Mouse (Mus musculus): ENCODE measurements around the gene Arhgap28. TPM values are rescaled to one million over a fixed set of nuclear protein-coding genes. Genes with fewer than 3 reads are reported as not detected.

Arhgap28 gene
- polyA plus RNA-seq (2014; fragmentation: Nextera tagmentation; extraction: Ambion mirVana): 3.7 and 8.4 TPM in 2 replicates

DNA sequence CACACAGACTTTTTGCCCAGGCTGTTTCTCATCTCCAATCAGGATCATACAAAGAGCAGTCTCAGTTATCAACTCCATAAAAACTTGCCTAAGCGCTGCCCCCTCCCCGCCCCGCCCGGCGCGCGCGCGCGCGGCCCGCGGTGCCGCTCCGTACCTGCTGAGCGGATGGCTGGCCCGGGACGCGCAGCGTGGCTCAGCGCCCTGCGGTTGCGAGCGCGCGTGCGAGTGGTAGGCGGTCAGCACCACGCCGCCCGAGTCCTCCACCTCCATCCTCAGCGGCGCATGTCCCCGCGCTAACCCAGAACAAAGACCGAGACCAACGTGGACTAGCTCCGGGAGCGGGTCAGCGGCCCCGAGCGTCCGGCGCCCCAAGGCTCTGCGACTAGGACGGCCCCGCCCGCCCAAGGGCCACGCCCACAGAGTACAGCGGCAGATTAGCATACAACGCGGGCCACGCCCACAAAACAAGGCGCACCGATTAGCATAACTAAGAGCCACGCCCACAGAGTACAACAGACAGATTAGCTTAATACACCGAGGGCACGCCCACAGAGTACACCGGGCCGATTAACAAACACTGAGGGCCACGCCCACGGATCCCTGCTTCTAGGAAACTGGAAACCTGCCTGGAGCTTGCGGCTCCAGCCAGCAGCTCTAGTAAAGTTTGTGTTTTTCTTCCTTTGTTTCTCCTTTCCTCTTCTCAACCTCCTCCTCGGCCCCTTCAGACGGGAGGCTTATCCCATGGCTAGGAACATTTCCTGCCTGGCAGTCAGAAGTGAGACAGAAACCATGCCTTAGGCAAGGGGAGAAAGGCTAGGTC, at the start of gene Arhgap28:
Gene Arhgap28, minus strand, starts transcription at position 380 of the 820 bp plus-strand sequence.
- DNase-seq (peak; percentile 92), ATAC-seq (ENCODE audit: low FRiP score, low TSS enrichment) (peak; percentile 91)
- H3K27me3 ChIP-seq (ENCODE audit: control insufficient read depth, insufficient read depth, low read length): no peaks in the 10 kb centered on the region
- peaks cover 9% of the 10 kb centered on the region; the same call in 1 of the 2 replicates for H3K4me1 ChIP-seq (ENCODE audit: control insufficient read depth, insufficient read depth, low read length)
- H3K27ac ChIP-seq (replicated peaks; ENCODE audit: low read depth, low read length): peak within 1 kb of the TSS; percentile 57
- no peaks in the 10 kb centered on the region for H3K9me3 ChIP-seq (ENCODE audit: control insufficient read depth, low read length)
- WGBS: under 1% methylated on average over 63 of the region's 65 CpGs
- peak within 1 kb of the TSS; percentile 53 for H3K9ac ChIP-seq (replicated peaks; ENCODE audit: low read length)
- H3K4me3 ChIP-seq (replicated peaks; ENCODE audit: low read depth, low read length): peak within 1 kb of the TSS; percentile 67
- no peaks in the 10 kb centered on the region for H3K36me3 ChIP-seq (ENCODE audit: control insufficient read depth, insufficient read depth, low read length)
- peak within 1 kb of the TSS; percentile 84 for H3K4me2 ChIP-seq (ENCODE audit: low read length)

DNA sequence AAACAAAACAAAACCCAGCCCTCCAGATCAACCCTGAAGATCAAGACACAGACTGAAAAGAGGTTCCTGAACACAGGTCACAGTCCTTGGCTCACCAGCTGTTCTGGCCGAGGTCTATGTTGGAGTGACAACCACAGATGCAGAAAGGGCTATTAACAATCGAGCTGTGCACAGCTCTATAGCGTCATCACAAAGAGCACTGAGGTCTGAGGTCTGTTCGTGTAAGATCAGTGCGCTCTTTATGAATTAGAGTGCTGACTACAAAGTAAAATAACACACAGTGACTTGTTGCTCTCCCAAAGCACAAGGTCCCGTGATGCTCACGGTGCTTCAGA, 42.4 kb upstream of the Arhgap28 start:
- no peaks in the 10 kb centered on the region for H3K27me3 ChIP-seq (ENCODE audit: control insufficient read depth, insufficient read depth, low read length)
- H3K9me3 ChIP-seq (ENCODE audit: control insufficient read depth, low read length): no peaks in the 10 kb centered on the region
- no peak overlapping the region for H3K27ac ChIP-seq (replicated peaks; ENCODE audit: low read depth, low read length)
- no peak overlapping the region for H3K4me2 ChIP-seq (ENCODE audit: low read length)
- no peak for ATAC-seq (ENCODE audit: low FRiP score, low TSS enrichment)
- H3K4me1 ChIP-seq (ENCODE audit: control insufficient read depth, insufficient read depth, low read length): no peaks in the 10 kb centered on the region
- no peaks in the 10 kb centered on the region for H3K36me3 ChIP-seq (ENCODE audit: control insufficient read depth, insufficient read depth, low read length)
- DNase-seq: no peak
- H3K4me3 ChIP-seq (replicated peaks; ENCODE audit: low read depth, low read length): no peak overlapping the region
- no peak overlapping the region for H3K9ac ChIP-seq (replicated peaks; ENCODE audit: low read length)
- WGBS: 82% methylated on average over 7 of the region's 7 CpGs

DNA sequence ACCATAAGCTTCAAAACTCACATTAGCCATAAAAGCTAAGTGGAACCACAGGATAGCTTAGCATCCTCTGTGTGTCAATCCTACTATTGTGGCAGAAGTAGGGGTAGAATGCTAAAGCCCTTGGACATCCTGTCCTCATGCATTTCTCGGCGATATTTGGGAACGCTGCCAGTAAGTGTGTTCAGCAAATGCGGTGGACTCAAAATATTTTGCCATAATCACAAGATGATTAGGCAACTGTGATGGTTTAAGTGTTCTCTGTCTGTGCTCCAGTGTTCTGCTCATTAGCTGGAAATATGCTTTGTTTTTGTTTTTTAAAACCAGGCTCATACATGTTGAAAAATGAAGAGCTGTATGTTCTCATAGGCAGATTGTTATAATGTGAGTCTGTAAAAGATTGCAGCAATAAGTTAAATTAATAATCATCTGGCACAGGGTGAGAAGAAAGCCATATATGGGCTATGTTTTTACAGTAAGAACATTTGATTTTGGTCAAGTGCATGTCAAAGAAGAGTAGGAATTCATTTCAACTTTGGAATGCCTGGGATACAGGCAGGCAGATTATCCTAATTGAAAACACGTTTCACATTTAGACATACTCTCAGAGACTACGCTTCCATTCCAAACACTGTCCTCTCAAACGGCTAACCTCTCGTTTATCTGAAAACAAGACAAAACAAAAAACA, 41.9 kb upstream of the Arhgap28 start:
- DNase-seq (no peak), ATAC-seq (ENCODE audit: low FRiP score, low TSS enrichment) (no peak)
- Histone ChIP-seq H3K9ac (replicated peaks; ENCODE audit: low read length) (no peak overlapping the region), H3K27ac (replicated peaks; ENCODE audit: low read depth, low read length) (no peak overlapping the region), H3K27me3 (ENCODE audit: control insufficient read depth, insufficient read depth, low read length) (no peaks in the 10 kb centered on the region), H3K4me2 (ENCODE audit: low read length) (no peak overlapping the region), H3K4me1 (ENCODE audit: control insufficient read depth, insufficient read depth, low read length) (no peaks in the 10 kb centered on the region), H3K9me3 (ENCODE audit: control insufficient read depth, low read length) (no peaks in the 10 kb centered on the region), H3K4me3 (replicated peaks; ENCODE audit: low read depth, low read length) (no peak overlapping the region), H3K36me3 (ENCODE audit: control insufficient read depth, insufficient read depth, low read length) (no peaks in the 10 kb centered on the region)
- WGBS: 85% methylated on average over 8 of the region's 8 CpGs

DNA sequence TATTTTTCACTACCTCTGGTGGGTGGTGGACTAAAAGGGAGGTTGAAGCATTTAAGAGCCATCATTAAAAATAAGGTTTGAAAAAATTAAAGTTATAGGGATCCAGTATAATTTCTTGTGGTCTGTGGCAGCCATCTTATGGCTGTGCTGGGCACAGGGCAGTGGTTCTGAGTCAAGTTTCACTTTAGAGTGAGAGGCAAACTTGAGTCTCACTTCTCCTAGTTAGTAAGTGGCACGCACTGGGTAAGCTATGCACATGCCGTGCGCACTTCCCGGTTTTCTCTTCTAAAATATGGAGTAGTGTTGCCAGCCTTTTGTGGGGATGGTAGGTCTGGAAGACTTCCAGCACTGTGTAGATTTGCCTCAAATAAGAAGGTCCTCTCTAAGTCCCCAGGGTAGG, 38.5 kb upstream of the Arhgap28 start:
- Histone ChIP-seq H3K4me3 (replicated peaks; ENCODE audit: low read depth, low read length) (no peak overlapping the region), H3K9ac (replicated peaks; ENCODE audit: low read length) (no peak overlapping the region), H3K4me2 (ENCODE audit: low read length) (no peak overlapping the region), H3K27ac (replicated peaks; ENCODE audit: low read depth, low read length) (no peak overlapping the region), H3K36me3 (ENCODE audit: control insufficient read depth, insufficient read depth, low read length) (no peaks in the 10 kb centered on the region), H3K9me3 (ENCODE audit: control insufficient read depth, low read length) (no peaks in the 10 kb centered on the region), H3K27me3 (ENCODE audit: control insufficient read depth, insufficient read depth, low read length) (no peaks in the 10 kb centered on the region), H3K4me1 (ENCODE audit: control insufficient read depth, insufficient read depth, low read length) (no peaks in the 10 kb centered on the region)
- no peak for ATAC-seq (ENCODE audit: low FRiP score, low TSS enrichment)
- no peak for DNase-seq
- WGBS: 98% methylated on average over 4 of the region's 4 CpGs

DNA sequence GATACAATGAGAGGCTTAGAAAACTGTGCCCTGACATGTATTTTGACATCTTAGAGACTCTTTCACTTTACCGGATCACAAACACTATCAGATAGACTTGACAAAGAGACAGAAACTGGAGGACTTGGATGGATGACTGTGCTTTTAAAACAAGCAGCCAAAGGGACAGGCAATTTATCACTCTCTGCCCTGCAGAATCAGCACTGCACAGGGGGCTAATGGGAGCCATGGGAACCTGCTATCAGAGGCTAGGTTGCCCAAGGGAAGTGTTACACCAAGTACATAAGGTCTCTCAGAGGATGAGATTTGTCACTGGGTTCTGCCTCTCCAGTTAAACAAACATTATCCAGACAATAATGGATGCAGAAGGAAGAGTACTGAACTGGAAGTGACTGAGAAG, 33.1 kb upstream of the Arhgap28 start:
- Histone ChIP-seq H3K27ac (replicated peaks; ENCODE audit: low read depth, low read length) (no peak overlapping the region), H3K4me3 (replicated peaks; ENCODE audit: low read depth, low read length) (no peak overlapping the region), H3K4me1 (ENCODE audit: control insufficient read depth, insufficient read depth, low read length) (no peaks in the 10 kb centered on the region), H3K9ac (replicated peaks; ENCODE audit: low read length) (no peak overlapping the region), H3K36me3 (ENCODE audit: control insufficient read depth, insufficient read depth, low read length) (no peaks in the 10 kb centered on the region), H3K27me3 (ENCODE audit: control insufficient read depth, insufficient read depth, low read length) (no peaks in the 10 kb centered on the region), H3K9me3 (ENCODE audit: control insufficient read depth, low read length) (no peaks in the 10 kb centered on the region), H3K4me2 (ENCODE audit: low read length) (no peak overlapping the region)
- 96% methylated on average over 1 of the region's 1 CpGs for WGBS
- DNase-seq (no peak), ATAC-seq (ENCODE audit: low FRiP score, low TSS enrichment) (no peak)

DNA sequence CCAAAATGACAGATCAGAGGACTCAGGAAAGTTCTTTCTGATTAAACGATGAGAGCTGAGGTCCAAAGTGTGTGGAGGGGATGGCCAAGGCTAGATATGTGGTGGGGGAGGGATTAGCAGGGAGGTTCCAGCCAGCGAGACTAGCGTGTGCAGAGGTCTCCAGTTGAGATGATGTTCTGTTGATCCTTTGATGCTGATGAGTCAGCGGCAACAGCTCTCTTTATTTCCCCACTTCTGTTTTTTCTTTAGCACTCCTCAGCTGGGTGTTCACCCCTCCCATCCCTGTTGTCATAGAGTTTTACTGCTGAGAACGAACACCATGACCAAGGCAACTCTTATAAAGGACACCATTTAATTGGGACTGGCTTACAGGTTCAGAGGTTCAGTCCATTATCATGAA, 25.6 kb upstream of the Arhgap28 start:
- no peaks in the 10 kb centered on the region for H3K27me3 ChIP-seq (ENCODE audit: control insufficient read depth, insufficient read depth, low read length)
- H3K36me3 ChIP-seq (ENCODE audit: control insufficient read depth, insufficient read depth, low read length): no peaks in the 10 kb centered on the region
- no peaks in the 10 kb centered on the region for H3K4me1 ChIP-seq (ENCODE audit: control insufficient read depth, insufficient read depth, low read length)
- H3K4me3 ChIP-seq (replicated peaks; ENCODE audit: low read depth, low read length): no peak overlapping the region
- ATAC-seq (ENCODE audit: low FRiP score, low TSS enrichment) (no peak), DNase-seq (no peak)
- no peak overlapping the region for H3K4me2 ChIP-seq (ENCODE audit: low read length)
- H3K9ac ChIP-seq (replicated peaks; ENCODE audit: low read length): no peak overlapping the region
- no peaks in the 10 kb centered on the region for H3K9me3 ChIP-seq (ENCODE audit: control insufficient read depth, low read length)
- no peak overlapping the region for H3K27ac ChIP-seq (replicated peaks; ENCODE audit: low read depth, low read length)
- WGBS: 82% methylated on average over 5 of the region's 5 CpGs

DNA sequence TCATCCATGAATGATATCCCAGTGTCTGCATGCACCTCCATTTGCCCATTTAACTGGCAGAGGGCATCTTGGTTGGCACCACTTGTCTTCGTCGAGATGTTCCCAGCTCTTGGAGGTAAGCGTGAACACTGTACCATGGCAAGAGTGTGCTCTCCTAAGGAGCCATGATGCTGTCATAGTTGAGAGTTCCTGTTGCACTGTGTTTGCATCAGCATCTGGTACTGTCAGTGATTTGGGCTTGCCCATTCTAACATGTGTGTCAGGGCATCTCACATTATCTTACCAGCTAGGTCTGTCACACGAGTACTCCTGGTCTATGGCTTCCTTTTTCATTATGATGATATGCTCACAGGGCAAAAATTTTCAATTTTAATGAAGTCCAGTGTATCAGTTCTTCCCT, 24.6 kb upstream of the Arhgap28 start:
- ATAC-seq (ENCODE audit: low FRiP score, low TSS enrichment) (no peak), DNase-seq (no peak)
- H3K27ac ChIP-seq (replicated peaks; ENCODE audit: low read depth, low read length): no peak overlapping the region
- no peaks in the 10 kb centered on the region for H3K27me3 ChIP-seq (ENCODE audit: control insufficient read depth, insufficient read depth, low read length)
- no peak overlapping the region for H3K4me3 ChIP-seq (replicated peaks; ENCODE audit: low read depth, low read length)
- no peak overlapping the region for H3K4me2 ChIP-seq (ENCODE audit: low read length)
- no peaks in the 10 kb centered on the region for H3K9me3 ChIP-seq (ENCODE audit: control insufficient read depth, low read length)
- H3K9ac ChIP-seq (replicated peaks; ENCODE audit: low read length): no peak overlapping the region
- H3K4me1 ChIP-seq (ENCODE audit: control insufficient read depth, insufficient read depth, low read length): no peaks in the 10 kb centered on the region
- 94% methylated on average over 4 of the region's 4 CpGs for WGBS
- H3K36me3 ChIP-seq (ENCODE audit: control insufficient read depth, insufficient read depth, low read length): no peaks in the 10 kb centered on the region

DNA sequence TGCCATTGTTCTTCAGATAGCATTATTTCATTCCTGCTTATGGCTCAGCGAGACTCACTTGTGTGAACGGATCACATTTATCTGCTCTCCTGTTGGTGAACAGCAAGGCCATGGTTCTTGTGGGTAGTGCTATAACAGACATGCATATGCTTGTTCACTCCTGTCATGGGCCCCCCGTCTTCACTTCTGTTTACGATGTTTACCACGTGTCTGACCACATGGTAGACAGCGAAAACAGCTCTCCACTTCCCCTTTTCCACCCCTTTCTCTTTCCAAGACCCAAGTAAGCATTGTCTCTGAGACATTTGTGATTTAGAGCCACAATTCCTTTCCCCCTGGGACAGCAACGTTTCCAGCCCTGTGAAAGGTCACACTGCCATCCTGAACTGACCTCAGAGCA, 20.4 kb upstream of the Arhgap28 start:
- Histone ChIP-seq H3K4me2 (ENCODE audit: low read length) (no peak overlapping the region), H3K36me3 (ENCODE audit: control insufficient read depth, insufficient read depth, low read length) (no peaks in the 10 kb centered on the region), H3K4me1 (ENCODE audit: control insufficient read depth, insufficient read depth, low read length) (no peaks in the 10 kb centered on the region), H3K9me3 (ENCODE audit: control insufficient read depth, low read length) (no peaks in the 10 kb centered on the region), H3K27ac (replicated peaks; ENCODE audit: low read depth, low read length) (no peak overlapping the region), H3K9ac (replicated peaks; ENCODE audit: low read length) (no peak overlapping the region), H3K4me3 (replicated peaks; ENCODE audit: low read depth, low read length) (no peak overlapping the region), H3K27me3 (ENCODE audit: control insufficient read depth, insufficient read depth, low read length) (no peaks in the 10 kb centered on the region)
- ATAC-seq (ENCODE audit: low FRiP score, low TSS enrichment) (no peak), DNase-seq (no peak)
- 76% methylated on average over 7 of the region's 7 CpGs for WGBS

Data from midbrain, embryonic 14.5 days (tissue).